Mouse (Mus musculus) liver, embryonic 13.5 days (tissue): ENCODE measurements around the gene Sec31b. TPM values are rescaled to one million over a fixed set of nuclear protein-coding genes. Genes with fewer than 3 reads are reported as not detected.

Source experiments
- ATAC-seq: fragments of 200-750 bp; cut with Nextera tagmentation; 2 replicates; pipeline ENCODE4 v1.8.0; 2017; ENCODE audit warnings: low read depth, mild to moderate bottlenecking, moderate number of reproducible peaks, moderate library complexity
- DNase-seq: peaks from one replicate; pipeline ENCODE4 v3.0.0; 2022
- H3K27ac ChIP-seq: fragments of 300-500 bp; sonication (generic); 2 replicates; pipeline ENCODE4 v1.5.1; 2015; ENCODE audit warnings: moderate library complexity, mild to moderate bottlenecking, inconsistent platforms
- H3K27me3 ChIP-seq: fragments of 300-500 bp; sonication (generic); 2 replicates; pipeline ENCODE4 v1.6.1; 2015; ENCODE audit warnings: mild to moderate bottlenecking, inconsistent platforms
- H3K36me3 ChIP-seq: fragments of 300-500 bp; sonication (generic); 2 replicates; pipeline ENCODE4 v1.6.1; 2015; ENCODE audit warnings: mild to moderate bottlenecking, inconsistent platforms
- H3K4me1 ChIP-seq: fragments of 300-500 bp; sonication (generic); replicated peaks from 2 replicates; pipeline ENCODE4 v1.6.1; 2015; ENCODE audit warnings: inconsistent platforms
- H3K4me2 ChIP-seq: fragments of 300-500 bp; sonication (generic); 2 replicates; pipeline ENCODE4 v1.6.1; 2015; ENCODE audit warnings: inconsistent platforms, mild to moderate bottlenecking, moderate library complexity
- H3K4me3 ChIP-seq: fragments of 300-500 bp; sonication (generic); replicated peaks from 2 replicates; pipeline ENCODE4 v1.5.1; 2015; ENCODE audit warnings: mild to moderate bottlenecking, inconsistent platforms
- H3K9ac ChIP-seq: fragments of 300-500 bp; sonication (generic); 2 replicates; pipeline ENCODE4 v1.6.1; 2015; ENCODE audit warnings: mild to moderate bottlenecking, inconsistent platforms
- H3K9me3 ChIP-seq: fragments of 300-500 bp; sonication (generic); replicated peaks from 2 replicates; pipeline ENCODE4 v1.6.1; 2016; ENCODE audit warnings: inconsistent platforms
- WGBS: fragments of 180-500 bp; shearing (Covaris S2); methylation state at CpG from one replicate; pipeline ENCODE4 v1.1.7; 2015; ENCODE audit not compliant: insufficient replicate concordance; 5-methylcytosine and 5-hydroxymethylcytosine counted together
- polyA plus RNA-seq: library from polyadenylated mRNA; unstranded; fragments of >200 nt; fragmentation: Nextera tagmentation; extraction: Ambion mirVana; gene quantifications from 2 replicates; pipeline ENCODE4 v1.2.1, GENCODE M21; 2015

Sec31b gene
- polyA plus RNA-seq, 1 experiment from 2014 or later, result 0.29 TPM

- DNase-seq, result no peak
- no peak overlapping the region for H3K9ac ChIP-seq
- H3K4me1 ChIP-seq, result peaks cover 21% of the 10 kb centered on the region
- 89% methylated on average over 14 of the region's 14 CpGs for WGBS
- no peaks in the 10 kb centered on the region for H3K9me3 ChIP-seq
- peak overlapping the region; percentile 78; the same call in 1 of the 2 replicates for H3K4me3 ChIP-seq
- H3K4me2 ChIP-seq, result peak overlapping the region; percentile 84
- H3K27ac ChIP-seq, result no peak overlapping the region
- ATAC-seq, result no peak
- peaks cover 50% of the 10 kb centered on the region for H3K36me3 ChIP-seq
- H3K27me3 ChIP-seq, result no peaks in the 10 kb centered on the region
These were observed 18.3 kb upstream of the Sec31b start for GRCm38 (mm10) chr19:44564006-44564405.

- Histone ChIP-seq H3K4me3 (peak within 1 kb of the TSS; percentile 78), H3K27me3 (peaks cover 9% of the 10 kb centered on the region), H3K9ac (peak within 1 kb of the TSS; percentile 80), H3K36me3 (peaks cover 37% of the 10 kb centered on the region), H3K9me3 (no peaks in the 10 kb centered on the region), H3K4me2 (peak within 1 kb of the TSS; percentile 84), H3K4me1 (peaks cover 21% of the 10 kb centered on the region), H3K27ac (peak within 1 kb of the TSS; percentile 77)
- under 1% methylated on average over 33 of the region's 33 CpGs for WGBS
- ATAC-seq (peak; percentile 98), DNase-seq (peak; percentile 91)
These were observed 17.1 kb upstream of the Sec31b start, which contains the start of gene Hif1an for GRCm38 (mm10) chr19:44562652-44563206. Gene Hif1an, plus strand, starts transcription at chr19:44562850.

- Histone ChIP-seq H3K4me2 (peak within 1 kb of the TSS; percentile 80), H3K4me3 (peak within 1 kb of the TSS; percentile 91), H3K27ac (peak within 1 kb of the TSS; percentile 70), H3K4me1 (peaks cover 19% of the 10 kb centered on the region), H3K9ac (peak within 1 kb of the TSS; percentile 92), H3K36me3 (peaks cover 34% of the 10 kb centered on the region), H3K27me3 (peaks cover 10% of the 10 kb centered on the region), H3K9me3 (no peaks in the 10 kb centered on the region)
- ATAC-seq, result peak; percentile 89
- under 1% methylated on average over 50 of the region's 50 CpGs for WGBS
- peak; percentile 92 for DNase-seq
These were observed 9.4 kb upstream of the Sec31b start, which contains the start of gene Ndufb8 for GRCm38 (mm10) chr19:44554861-44555590. Gene Ndufb8, minus strand, starts transcription at chr19:44555440.

GRCm38 (mm10) chr19:44554490-44554860 is 8.8 kb upstream of the Sec31b start:
- Histone ChIP-seq H3K9me3 (no peaks in the 10 kb centered on the region), H3K27ac (peak overlapping the region; percentile 70), H3K4me2 (peak overlapping the region; percentile 80), H3K4me1 (peaks cover 19% of the 10 kb centered on the region), H3K27me3 (peaks cover 10% of the 10 kb centered on the region), H3K4me3 (peak overlapping the region; percentile 91), H3K36me3 (peaks cover 39% of the 10 kb centered on the region), H3K9ac (peak overlapping the region; percentile 92)
- DNase-seq, result no peak
- WGBS, result 1% methylated on average over 8 of the region's 8 CpGs
- ATAC-seq, result no peak

- 82% methylated on average over 4 of the region's 4 CpGs for WGBS
- no peak overlapping the region for H3K4me3 ChIP-seq
- no peak for ATAC-seq
- no peak overlapping the region for H3K9ac ChIP-seq
- no peak overlapping the region; the same call in 1 of the 2 replicates for H3K4me2 ChIP-seq
- H3K27ac ChIP-seq, result no peak overlapping the region
- H3K36me3 ChIP-seq, result peaks cover 51% of the 10 kb centered on the region
- DNase-seq, result no peak
- no peaks in the 10 kb centered on the region for H3K9me3 ChIP-seq
- H3K27me3 ChIP-seq, result peaks cover 7% of the 10 kb centered on the region
- peaks cover 19% of the 10 kb centered on the region for H3K4me1 ChIP-seq
These were observed 7.6 kb upstream of the Sec31b start for GRCm38 (mm10) chr19:44553286-44553685.

GRCm38 (mm10) chr19:44552731-44553130 is 7.1 kb upstream of the Sec31b start, which contains the start of gene Gm20538:
Gene Gm20538, minus strand, starts transcription at chr19:44552831.
- H3K4me1 ChIP-seq, result peaks cover 19% of the 10 kb centered on the region
- ATAC-seq (no peak), DNase-seq (no peak)
- no peak within 1 kb of the TSS for H3K9ac ChIP-seq
- H3K4me3 ChIP-seq, result no peak within 1 kb of the TSS
- no peak within 1 kb of the TSS; the same call in 1 of the 2 replicates for H3K4me2 ChIP-seq
- no peak within 1 kb of the TSS for H3K27ac ChIP-seq
- WGBS, result 84% methylated on average over 4 of the region's 4 CpGs
- H3K36me3 ChIP-seq, result peaks cover 56% of the 10 kb centered on the region
- no peaks in the 10 kb centered on the region for H3K9me3 ChIP-seq
- H3K27me3 ChIP-seq, result peaks cover 2% of the 10 kb centered on the region

- H3K27ac ChIP-seq, result no peak overlapping the region
- peak; percentile 61 for DNase-seq
- H3K4me1 ChIP-seq, result peaks cover 18% of the 10 kb centered on the region
- H3K9ac ChIP-seq, result no peak overlapping the region
- peaks cover 4% of the 10 kb centered on the region; the same call in 1 of the 2 replicates for H3K9me3 ChIP-seq
- peak overlapping the region; percentile 88 for H3K4me2 ChIP-seq
- H3K4me3 ChIP-seq, result peak overlapping the region; percentile 65
- 0 out of 2 replicates have a peak, but pooled peaks have one; percentile 53 for ATAC-seq
- 1% methylated on average over 13 of the region's 13 CpGs for WGBS
- H3K27me3 ChIP-seq, result no peaks in the 10 kb centered on the region
- peaks cover 21% of the 10 kb centered on the region for H3K36me3 ChIP-seq
These were observed 889 bp downstream of the Sec31b start for GRCm38 (mm10) chr19:44544775-44545174.

GRCm38 (mm10) chr19:44544372-44544771 is 1.3 kb downstream of the Sec31b start:
- H3K27me3 ChIP-seq, result no peaks in the 10 kb centered on the region
- H3K27ac ChIP-seq, result no peak overlapping the region
- DNase-seq (no peak), ATAC-seq (no peak)
- H3K9ac ChIP-seq, result no peak overlapping the region
- H3K9me3 ChIP-seq, result peaks cover 4% of the 10 kb centered on the region; the same call in 1 of the 2 replicates
- peaks cover 17% of the 10 kb centered on the region for H3K36me3 ChIP-seq
- 66% methylated on average over 10 of the region's 10 CpGs for WGBS
- H3K4me1 ChIP-seq, result peaks cover 18% of the 10 kb centered on the region
- peak overlapping the region; percentile 88 for H3K4me2 ChIP-seq
- 0 out of 2 replicates have a peak overlapping the region, but pooled peaks have one; percentile 65 for H3K4me3 ChIP-seq

GRCm38 (mm10) chr19:44542694-44543178 is 2.9 kb downstream of the Sec31b start:
- H3K4me2 ChIP-seq, result no peak overlapping the region
- H3K27ac ChIP-seq, result no peak overlapping the region
- WGBS, result 79% methylated on average over 8 of the region's 8 CpGs
- H3K4me1 ChIP-seq, result peaks cover 18% of the 10 kb centered on the region
- ATAC-seq (no peak), DNase-seq (no peak)
- H3K9me3 ChIP-seq, result peaks cover 4% of the 10 kb centered on the region; the same call in 1 of the 2 replicates
- H3K36me3 ChIP-seq, result 0 out of 2 replicates have a peak, but pooled peaks cover under 1% of the 10 kb centered on the region
- H3K9ac ChIP-seq, result no peak overlapping the region
- no peak overlapping the region for H3K4me3 ChIP-seq
- H3K27me3 ChIP-seq, result no peaks in the 10 kb centered on the region

- no peak overlapping the region for H3K27ac ChIP-seq
- peaks cover 4% of the 10 kb centered on the region; the same call in 1 of the 2 replicates for H3K9me3 ChIP-seq
- H3K4me3 ChIP-seq, result no peak overlapping the region
- 73% methylated on average over 8 of the region's 8 CpGs for WGBS
- no peak for ATAC-seq
- H3K27me3 ChIP-seq, result no peaks in the 10 kb centered on the region
- no peaks in the 10 kb centered on the region for H3K4me1 ChIP-seq
- no peak for DNase-seq
- H3K36me3 ChIP-seq, result no peaks in the 10 kb centered on the region
- no peak overlapping the region for H3K9ac ChIP-seq
- no peak overlapping the region for H3K4me2 ChIP-seq
These were observed 8.2 kb downstream of the Sec31b start for GRCm38 (mm10) chr19:44537416-44537815.

GRCm38 (mm10) chr19:44535376-44535775 is 10.3 kb downstream of the Sec31b start:
- Histone ChIP-seq H3K4me2 (no peak overlapping the region), H3K9ac (no peak overlapping the region), H3K4me3 (no peak overlapping the region), H3K36me3 (no peaks in the 10 kb centered on the region), H3K4me1 (no peaks in the 10 kb centered on the region), H3K9me3 (no peaks in the 10 kb centered on the region), H3K27me3 (0 out of 2 replicates have a peak, but pooled peaks cover 3% of the 10 kb centered on the region), H3K27ac (no peak overlapping the region)
- DNase-seq, result no peak
- ATAC-seq, result no peak
- WGBS, result 29% methylated on average over 3 of the region's 3 CpGs
